Mouse (Mus musculus): Measurements from ENCODE around the gene Nbea. TPM values are rescaled to one million over a fixed set of nuclear protein-coding genes. Genes with fewer than 3 reads are reported as not detected.

The Nbea gene
- polyA plus RNA-seq (2017; shearing (Covaris generic)): 1 to 10 TPM; 1.0 to 3.2 TPM

DNA sequence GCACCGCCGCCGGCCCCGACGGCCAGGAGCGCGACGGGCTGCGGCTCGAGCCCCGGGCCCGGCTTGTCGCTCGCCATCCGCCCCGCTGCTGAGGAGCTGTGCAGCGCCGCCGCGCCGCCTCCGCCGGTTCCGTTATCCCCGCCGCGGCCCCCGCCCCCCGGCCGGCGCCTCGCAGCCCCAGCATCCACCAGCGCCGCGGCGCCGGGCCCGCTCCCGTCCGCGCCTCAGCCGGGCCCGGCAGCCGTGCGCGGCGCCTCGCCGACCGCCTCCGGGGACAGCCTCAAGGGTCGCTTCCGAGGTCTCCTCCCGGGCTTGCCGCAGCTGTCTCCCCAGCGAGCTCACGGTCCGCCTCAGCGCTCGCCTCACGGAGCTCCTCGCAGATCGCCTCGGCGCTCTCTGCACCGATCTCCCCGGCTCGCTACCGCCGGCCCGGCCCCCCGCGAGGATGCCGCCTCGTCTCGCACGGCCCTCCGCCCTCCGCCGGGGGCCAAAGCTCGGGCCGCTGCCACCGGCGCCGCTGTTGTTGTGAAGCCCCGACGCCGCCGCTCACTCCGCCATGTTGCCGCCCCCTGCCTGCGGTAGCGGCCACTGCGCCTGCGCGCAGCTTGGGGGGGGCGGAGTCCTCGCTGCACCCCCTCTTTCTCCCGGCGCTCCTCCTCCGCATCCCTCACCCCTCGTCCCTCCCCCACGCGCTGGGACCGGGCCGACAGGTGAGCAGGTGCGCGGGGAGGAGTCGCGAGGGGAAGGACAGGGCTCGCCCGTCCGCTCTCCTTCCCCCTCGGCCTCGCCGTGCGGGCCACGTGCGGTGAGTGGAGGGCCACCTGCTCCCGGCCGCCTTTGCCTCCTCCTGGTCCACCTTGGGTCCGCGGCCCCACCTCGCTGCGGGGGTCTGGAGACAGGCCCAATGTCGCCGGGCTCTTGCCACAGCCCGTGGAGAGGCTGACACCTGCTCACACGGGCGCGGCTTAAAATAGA lies at the start of gene Nbea:
Gene Nbea, minus strand, starts transcription at position 543 of the 975 bp plus-strand sequence.

GRCm38 (mm10) chr3:55782056-55782687 lies 401.3 kb downstream of the Nbea start, which contains the start of gene Mab21l1:
TSS of gene Mab21l1 (plus strand) at chr3:55782510.

